ENCODE assay signal across 10 mouse cellular contexts in genomic region chr2:150687871-150688540, GRCm38 (mm10). TPM values are rescaled to one million over a fixed set of nuclear protein-coding genes. Genes with fewer than 3 reads are reported as not detected.
DNase-seq lines count a peak whose midpoint lies in the region; ATAC-seq and TF ChIP-seq lines count a peak whose summit lies in the region.
"Had no signal": no experiment of that assay in that cellular context is flagged by ENCODE, and none has a peak within 500 bp of the region (broad histone marks: within the 10 kb centered on the region; RNA-seq: fewer than 3 reads in every experiment).

No protein-coding gene starts in this region.

- H3K9me3 ChIP-seq in lung, postnatal 0 days (ENCODE audit: low read length) = no peaks in the 10 kb centered on the region
- H3K9me3 ChIP-seq in heart, postnatal 0 days (replicated peaks; ENCODE audit: control insufficient read depth, low read length) = no peaks in the 10 kb centered on the region
- no peaks in the 10 kb centered on the region for H3K9me3 ChIP-seq in liver, postnatal 0 days (ENCODE audit: low read length)

- TF ChIP-seq POLR2A in lung, adult 2 months (IDR thresholded peaks at IDR 0.05; ENCODE audit: borderline replicate concordance, extremely low read depth, low read depth, low read length) = no peak

- no peaks in the 10 kb centered on the region for H3K4me1 ChIP-seq in lung, postnatal 0 days (ENCODE audit: insufficient read depth, low read depth, low read length)
- no peaks in the 10 kb centered on the region for H3K4me1 ChIP-seq in lung, adult 2 months (ENCODE audit: control insufficient read depth, insufficient read depth, low read length)
- H3K4me1 ChIP-seq in heart, postnatal 0 days (ENCODE audit: control insufficient read depth, insufficient read depth) = no peaks in the 10 kb centered on the region
- H3K4me1 ChIP-seq in liver, postnatal 0 days (ENCODE audit: insufficient read depth) = no peaks in the 10 kb centered on the region

- TF ChIP-seq CTCF in lung, postnatal 0 days (IDR thresholded peaks at IDR 0.05) = no peak
- TF ChIP-seq CTCF in lung, adult 2 months (IDR thresholded peaks at IDR 0.05; ENCODE audit: insufficient read depth, low read length) = no peak
- TF ChIP-seq CTCF in heart, postnatal 0 days (IDR thresholded peaks at IDR 0.05; ENCODE audit: low read depth) = no peak
- no peak for TF ChIP-seq CTCF in liver, postnatal 0 days (IDR thresholded peaks at IDR 0.05; ENCODE audit: low read depth)

- peak overlapping the region; percentile 47 for H3K4me2 ChIP-seq in lung, postnatal 0 days (replicated peaks; ENCODE audit: low read depth, low read length)
- H3K4me2 ChIP-seq in heart, postnatal 0 days (ENCODE audit: low read depth, low read length) = peak overlapping the region; percentile 68
- peak overlapping the region; percentile 51; the same call in 1 of the 2 replicates for H3K4me2 ChIP-seq in liver, postnatal 0 days (ENCODE audit: low read depth, low read length)

- H3K4me3 ChIP-seq in lung, postnatal 0 days (ENCODE audit: low read depth, low read length) = peak overlapping the region; percentile 27
- no peak overlapping the region for H3K4me3 ChIP-seq in lung, adult 2 months (replicated peaks; ENCODE audit: extremely low read depth, low read depth, low read length)
- peak overlapping the region; percentile 47 for H3K4me3 ChIP-seq in heart, postnatal 0 days (ENCODE audit: low read depth, low read length)
- H3K4me3 ChIP-seq in liver, postnatal 0 days (ENCODE audit: low read depth, low read length) = peak overlapping the region; percentile 13; the same call in 1 of the 2 replicates
- H3K4me3 ChIP-seq: erythroblast, embryonic 14.5 days had no signal

- no peak for ATAC-seq in lung, postnatal 0 days
- no peak for ATAC-seq in heart, postnatal 0 days (ENCODE audit: insufficient read depth, low read depth)
- no peak for ATAC-seq in liver, postnatal 0 days
- no peak for ATAC-seq in frontal cortex, adult (ENCODE audit: low TSS enrichment)
- ATAC-seq: activated CD4-positive, CD25-positive, alpha-beta regulatory T cell, adult 4 months had no signal

- H3K36me3 ChIP-seq in lung, postnatal 0 days (ENCODE audit: insufficient read depth, low read length) = no peaks in the 10 kb centered on the region
- no peaks in the 10 kb centered on the region for H3K36me3 ChIP-seq in heart, postnatal 0 days (replicated peaks; ENCODE audit: control insufficient read depth, insufficient read depth, low read length)
- no peaks in the 10 kb centered on the region for H3K36me3 ChIP-seq in liver, postnatal 0 days (replicated peaks; ENCODE audit: insufficient read depth, low read length)

- H3K27me3 ChIP-seq in lung, postnatal 0 days (replicated peaks; ENCODE audit: insufficient read depth, low read length) = peaks cover 39% of the 10 kb centered on the region
- H3K27me3 ChIP-seq in heart, postnatal 0 days (ENCODE audit: control insufficient read depth, insufficient read depth, low read length) = peaks cover 64% of the 10 kb centered on the region
- H3K27me3 ChIP-seq in liver, postnatal 0 days (ENCODE audit: insufficient read depth, low read length) = peaks cover 44% of the 10 kb centered on the region

- no peak for TF ChIP-seq EP300 in lung, postnatal 0 days (IDR thresholded peaks at IDR 0.05)
- TF ChIP-seq EP300 in heart, postnatal 0 days (IDR thresholded peaks at IDR 0.05; ENCODE audit: low read depth) = no peak
- TF ChIP-seq EP300 in liver, postnatal 0 days (IDR thresholded peaks at IDR 0.05; ENCODE audit: low read depth) = no peak

- no peak overlapping the region for H3K9ac ChIP-seq in lung, postnatal 0 days (replicated peaks; ENCODE audit: low read depth)
- H3K9ac ChIP-seq in heart, postnatal 0 days (replicated peaks; ENCODE audit: low read depth, low read length) = peak overlapping the region; percentile 42; the same call in 1 of the 2 replicates
- H3K9ac ChIP-seq in liver, postnatal 0 days (replicated peaks) = no peak overlapping the region

- DNase-seq in lung, postnatal 0 days (ENCODE audit: low spot score) = no peak
- DNase-seq in lung, adult 2 months = no peak
- DNase-seq in heart, postnatal 0 days (ENCODE audit: low spot score) = no peak
- DNase-seq in liver, postnatal 0 days = no peak
- no peak for DNase-seq in right cerebral cortex, adult 2 months (ENCODE audit: low spot score in 2 of 2)
- DNase-seq in yolk sac, embryonic 10.5 days (ENCODE audit: low spot score) = no peak

- no peak overlapping the region for H3K27ac ChIP-seq in lung, postnatal 0 days (ENCODE audit: low read length)
- no peak overlapping the region for H3K27ac ChIP-seq in heart, postnatal 0 days (ENCODE audit: low read depth)
- no peak overlapping the region for H3K27ac ChIP-seq in liver, postnatal 0 days (ENCODE audit: low read depth)

- WGBS in lung, postnatal 0 days = 4% methylated on average over 23 of the region's 23 CpGs
- WGBS in lung, adult 2 months = 4% methylated on average over 23 of the region's 23 CpGs
- WGBS in heart, postnatal 0 days = 3% methylated on average over 23 of the region's 23 CpGs
- 4% methylated on average over 23 of the region's 23 CpGs for WGBS in liver, postnatal 0 days (ENCODE audit: insufficient replicate concordance)

RNA-seq across cellular contexts. Expression of gene Vsx1, which starts 1.2 kb away (rescaled TPM):
- polyA plus RNA-seq in lung, postnatal 0 days (2015; fragmentation: Nextera tagmentation; extraction: Ambion mirVana) = not detected in 2 replicates
- not detected in 2 replicates for polyA plus RNA-seq in lung, adult 2 months (2012; rRNA removed)
- total RNA-seq in heart, postnatal 0 days (2014; rRNA removed; ENCODE audit: low replicate concordance) = not detected in 2 replicates
- not detected in 2 replicates for polyA plus RNA-seq in heart, postnatal 0 days (2015; fragmentation: Nextera tagmentation; extraction: Ambion mirVana)
- not detected in 2 replicates for polyA plus RNA-seq in liver, postnatal 0 days (2015; fragmentation: Nextera tagmentation; extraction: Ambion mirVana)
- total RNA-seq: liver, adult 2 months had no signal
- polyA plus RNA-seq: activated CD4-positive, CD25-positive, alpha-beta regulatory T cell, adult 4 months; erythroblast, embryonic 14.5 days; liver, adult 2 months had no signal

RNA-seq across cellular contexts. Expression of gene Acss1, which starts 19.7 kb away (rescaled TPM):
- polyA plus RNA-seq in lung, postnatal 0 days (2015; fragmentation: Nextera tagmentation; extraction: Ambion mirVana) = 12.9 and 13.4 TPM in 2 replicates
- 74.7 and 93.3 TPM in 2 replicates for polyA plus RNA-seq in lung, adult 2 months (2012; rRNA removed)
- total RNA-seq in heart, postnatal 0 days (2014; rRNA removed; ENCODE audit: low replicate concordance) = 43.0 and 59.2 TPM in 2 replicates
- 17.0 and 18.5 TPM in 2 replicates for polyA plus RNA-seq in heart, postnatal 0 days (2015; fragmentation: Nextera tagmentation; extraction: Ambion mirVana)
- 15.7 and 16.7 TPM in 2 replicates for polyA plus RNA-seq in liver, postnatal 0 days (2015; fragmentation: Nextera tagmentation; extraction: Ambion mirVana)
